Mouse (Mus musculus): ENCODE measurements at regions not wholly inside any gene's neighbourhood (a gene's known extent, or its start where the extent isn't known, plus 50 kb on each side); places are given as distances from the start of the nearest gene placed in this dataset.

- TF ChIP-seq MAFK (IDR thresholded peaks at IDR 0.05; ENCODE audit: insufficient read depth, low read depth, low read length) (no peak), CHD2 (IDR thresholded peaks at IDR 0.05; ENCODE audit: low read depth, low read length) (no peak)
These were observed 137.4 kb downstream of the Kitl start for GRCm38 (mm10) chr10:100152821-100153220.

Data from ES-E14 (cell line).